8 mouse cellular contexts compared by ENCODE assay signal in the genomic region with DNA sequence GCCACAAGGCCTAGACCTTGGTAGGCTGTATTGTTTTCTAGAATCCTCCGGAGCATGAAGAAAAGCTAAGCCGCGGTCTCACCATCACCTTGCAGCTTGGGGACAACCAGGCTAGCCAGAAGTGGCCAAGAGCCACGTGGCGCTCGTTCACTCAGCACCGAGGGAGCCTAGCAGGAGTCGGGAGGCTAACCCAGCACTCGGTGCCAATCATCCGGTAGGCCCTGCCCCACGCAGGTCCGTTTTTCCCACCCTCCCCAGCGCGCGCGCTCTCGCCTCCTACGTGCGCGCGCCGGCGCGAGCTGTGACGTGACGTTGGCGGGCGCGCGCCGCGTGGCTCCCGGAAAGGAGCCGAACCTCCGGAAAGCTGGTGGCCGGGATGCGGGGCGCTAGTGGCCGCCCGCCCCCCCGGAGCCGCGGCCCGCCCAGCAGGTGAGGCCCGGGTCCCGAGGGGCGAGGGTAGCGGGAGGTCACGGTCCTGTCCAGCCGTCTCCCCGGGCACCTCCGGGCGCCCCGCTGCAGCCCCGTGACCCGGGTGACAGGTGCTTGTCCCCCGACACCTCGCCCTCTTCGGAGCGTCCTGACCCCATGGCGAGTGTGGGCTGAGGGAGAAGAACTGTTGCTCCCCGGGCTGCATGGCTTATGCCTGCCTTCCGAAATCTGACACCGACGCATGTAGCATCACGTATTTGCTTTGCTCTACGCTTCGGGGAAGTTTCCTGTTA. TPM values are rescaled to one million over a fixed set of nuclear protein-coding genes. Genes with fewer than 3 reads are reported as not detected.
DNase-seq lines count a peak whose midpoint lies in the region; ATAC-seq and TF ChIP-seq lines count a peak whose summit lies in the region.
"Not testable (repeated sequence)": the region's sequence is repeated elsewhere in the genome, so short reads cannot be mapped to it uniquely, and the experiment has no call there.

A gene (plus strand): TSS at position 315 of the 722 bp plus-strand sequence.

- H3K9me3 ChIP-seq in forebrain, embryonic 13.5 days (replicated peaks); hindbrain, embryonic 13.5 days; liver, embryonic 11.5 days (ENCODE audit: control insufficient read depth, low read length); midbrain, embryonic 14.5 days (ENCODE audit: control insufficient read depth, low read length): not testable (repeated sequence)

- H3K27ac ChIP-seq in forebrain, embryonic 13.5 days; heart, adult 2 months; hindbrain, embryonic 13.5 days; liver, embryonic 11.5 days (ENCODE audit: low read depth, low read length); midbrain, embryonic 14.5 days (replicated peaks; ENCODE audit: low read depth, low read length); thymus, adult 2 months (ENCODE audit: control insufficient read depth, insufficient read depth, low read length): not testable (repeated sequence)

- ATAC-seq in forebrain, embryonic 13.5 days, result peak; percentile 98
- peak; percentile 97 for ATAC-seq in hindbrain, embryonic 13.5 days (ENCODE audit: low FRiP score)
- peak; percentile 97 for ATAC-seq in liver, embryonic 11.5 days (replicated peaks; ENCODE audit: low FRiP score)
- peak; percentile 92 for ATAC-seq in midbrain, embryonic 14.5 days (ENCODE audit: low FRiP score, low TSS enrichment)

- not testable (repeated sequence) for H3K9ac ChIP-seq in forebrain, embryonic 13.5 days; heart, adult 2 months (ENCODE audit: low read depth, low read length); hindbrain, embryonic 13.5 days; liver, embryonic 11.5 days (ENCODE audit: low read depth, low read length); midbrain, embryonic 14.5 days (replicated peaks; ENCODE audit: low read length)

- no CpG with 5 or more reads among the region's 68 CpGs for WGBS in forebrain, embryonic 13.5 days
- no CpG with 5 or more reads among the region's 68 CpGs for WGBS in heart, adult 2 months
- WGBS in hindbrain, embryonic 13.5 days, result no CpG with 5 or more reads among the region's 68 CpGs
- WGBS in liver, embryonic 11.5 days, result no CpG with 5 or more reads among the region's 68 CpGs
- WGBS in midbrain, embryonic 14.5 days, result no CpG with 5 or more reads among the region's 68 CpGs
- WGBS in thymus, adult 2 months, result no CpG with 5 or more reads among the region's 68 CpGs

- not testable (repeated sequence) for H3K27me3 ChIP-seq in forebrain, embryonic 13.5 days; heart, adult 2 months (ENCODE audit: control insufficient read depth, insufficient read depth, low read length); hindbrain, embryonic 13.5 days; liver, embryonic 11.5 days (replicated peaks; ENCODE audit: control insufficient read depth, insufficient read depth, low read length); midbrain, embryonic 14.5 days (ENCODE audit: control insufficient read depth, insufficient read depth, low read length); thymus, adult 2 months (ENCODE audit: control insufficient read depth, insufficient read depth, low read length)

- DNase-seq in adrenal gland, postnatal 4 days (ENCODE audit: low spot score in 2 of 2); heart, adult 2 months; layer of hippocampus, adult 8-10 months (ENCODE audit: low spot score in 2 of 2); liver, embryonic 11.5 days (ENCODE audit: low spot score); midbrain, embryonic 14.5 days; thymus, adult 2 months: not testable (repeated sequence)

- intact Hi-C loops in heart, adult 2 months (cut with DNase I), result not testable (repeated sequence)

- not testable (repeated sequence) for TF ChIP-seq POLR2A in heart, adult 2 months (IDR thresholded peaks at IDR 0.05; ENCODE audit: insufficient read depth, low read depth, low read length); thymus, adult 2 months (IDR thresholded peaks at IDR 0.05; ENCODE audit: control insufficient read depth, extremely low read depth, insufficient read depth, low read length, poor library complexity)

- not testable (repeated sequence) for TF ChIP-seq EP300 in heart, adult 2 months (IDR thresholded peaks at IDR 0.05; ENCODE audit: insufficient read depth, low read depth, low read length)

- not testable (repeated sequence) for H3K36me3 ChIP-seq in forebrain, embryonic 13.5 days (ENCODE audit: poor library complexity, severe bottlenecking); heart, adult 2 months (ENCODE audit: control insufficient read depth, insufficient read depth, low read length); hindbrain, embryonic 13.5 days; liver, embryonic 11.5 days (ENCODE audit: control insufficient read depth, insufficient read depth, low read length); midbrain, embryonic 14.5 days (ENCODE audit: control insufficient read depth, insufficient read depth, low read length); thymus, adult 2 months (ENCODE audit: control insufficient read depth, insufficient read depth, low read length)

- H3K4me2 ChIP-seq in forebrain, embryonic 13.5 days; hindbrain, embryonic 13.5 days; liver, embryonic 11.5 days; midbrain, embryonic 14.5 days (ENCODE audit: low read length): not testable (repeated sequence)

- H3K4me1 ChIP-seq in forebrain, embryonic 13.5 days; heart, adult 2 months (ENCODE audit: control insufficient read depth, insufficient read depth, low read length); hindbrain, embryonic 13.5 days (replicated peaks); liver, embryonic 11.5 days (replicated peaks; ENCODE audit: control insufficient read depth, insufficient read depth, low read length); midbrain, embryonic 14.5 days (ENCODE audit: control insufficient read depth, insufficient read depth, low read length); thymus, adult 2 months (replicated peaks; ENCODE audit: control insufficient read depth, insufficient read depth, low read length): not testable (repeated sequence)

- not testable (repeated sequence) for H3K4me3 ChIP-seq in forebrain, embryonic 13.5 days; heart, adult 2 months; hindbrain, embryonic 13.5 days; liver, embryonic 11.5 days (ENCODE audit: low read depth, low read length); midbrain, embryonic 14.5 days (replicated peaks; ENCODE audit: low read depth, low read length); thymus, adult 2 months (ENCODE audit: control insufficient read depth, insufficient read depth, low read length)

- H3K79me2 ChIP-seq in heart, adult 2 months (replicated peaks; ENCODE audit: control insufficient read depth, insufficient read depth, low read length), result not testable (repeated sequence)

- TF ChIP-seq CTCF in heart, adult 2 months (IDR thresholded peaks at IDR 0.05); thymus, adult 2 months (IDR thresholded peaks at IDR 0.05; ENCODE audit: borderline replicate concordance, control insufficient read depth, extremely low read depth, insufficient read depth, low read length, poor library complexity): not testable (repeated sequence)

RNA-seq across cellular contexts. Expression of the gene that starts here (rescaled TPM):
- 10 to 100 TPM; 57.6 to 57.9 TPM for total RNA-seq in adrenal gland, postnatal 4 days (2021)
- 6.8 and 8.5 TPM in 2 replicates for polyA plus RNA-seq in forebrain, embryonic 13.5 days (2015; fragmentation: Nextera tagmentation; extraction: Ambion mirVana)
- 10 to 100 TPM; 33.8 to 38.2 TPM for total RNA-seq in heart, adult 2 months (2021)
- polyA plus RNA-seq in heart, adult 2 months (2012; rRNA removed), result 38.5 and 60.1 TPM in 2 replicates
- polyA plus RNA-seq in hindbrain, embryonic 13.5 days (2015; fragmentation: Nextera tagmentation; extraction: Ambion mirVana), result 13.7 and 14.0 TPM in 2 replicates
- total RNA-seq in layer of hippocampus, adult 8-10 months (2022), result 10 to 100 TPM; 32.0 to 37.6 (median 35.8) TPM
- 9.1 and 9.3 TPM in 2 replicates for polyA plus RNA-seq in liver, embryonic 11.5 days (2014; fragmentation: Nextera tagmentation; extraction: Ambion mirVana)
- polyA plus RNA-seq in midbrain, embryonic 14.5 days (2014; fragmentation: Nextera tagmentation; extraction: Ambion mirVana), result 10.7 and 13.6 TPM in 2 replicates
- 20.7 and 27.4 TPM in 2 replicates for polyA plus RNA-seq in thymus, adult 2 months (2012; rRNA removed)
